Mouse (Mus musculus): ENCODE data around the gene Hmcn2. TPM values are rescaled to one million over a fixed set of nuclear protein-coding genes. Genes with fewer than 3 reads are reported as not detected.

Gene Hmcn2
- polyA plus RNA-seq, 1 experiment = 0.40 TPM

DNA sequence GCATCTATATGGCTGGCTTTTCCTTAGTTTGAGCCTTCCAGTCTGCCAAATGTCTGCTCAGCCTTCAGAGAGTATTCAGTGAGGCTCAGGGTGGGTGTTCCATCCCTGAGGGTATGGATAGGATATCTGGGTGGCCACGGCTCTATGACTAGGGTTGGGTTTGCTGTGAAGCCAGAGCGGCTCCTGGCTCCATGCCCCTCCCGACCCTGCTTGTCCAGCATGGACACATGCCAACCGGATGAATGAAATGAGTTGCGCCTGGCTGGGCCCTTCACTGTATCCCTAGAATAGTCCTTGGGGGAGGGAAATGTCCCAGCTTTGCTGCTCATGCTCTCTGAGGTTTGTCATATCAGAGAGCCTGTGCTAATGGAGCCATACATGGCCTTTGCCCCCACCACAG, 117.3 kb downstream of the Hmcn2 start:
- no peak for TF ChIP-seq FLI1 (IDR thresholded peaks at IDR 0.05; ENCODE audit: low read length)
- TF ChIP-seq GATA1 (IDR thresholded peaks at IDR 0.05; ENCODE audit: borderline replicate concordance, low read length) = no peak
- no peaks in the 10 kb centered on the region for H3K36me3 ChIP-seq (replicated peaks; ENCODE audit: low read length)
- H3K27me3 ChIP-seq (replicated peaks) = peaks cover 92% of the 10 kb centered on the region
- H3K4me3 ChIP-seq (replicated peaks) = no peak overlapping the region
- peaks cover 5% of the 10 kb centered on the region; the same call in 1 of the 2 replicates for H3K4me1 ChIP-seq
- no peaks in the 10 kb centered on the region for H3K9me3 ChIP-seq

DNA sequence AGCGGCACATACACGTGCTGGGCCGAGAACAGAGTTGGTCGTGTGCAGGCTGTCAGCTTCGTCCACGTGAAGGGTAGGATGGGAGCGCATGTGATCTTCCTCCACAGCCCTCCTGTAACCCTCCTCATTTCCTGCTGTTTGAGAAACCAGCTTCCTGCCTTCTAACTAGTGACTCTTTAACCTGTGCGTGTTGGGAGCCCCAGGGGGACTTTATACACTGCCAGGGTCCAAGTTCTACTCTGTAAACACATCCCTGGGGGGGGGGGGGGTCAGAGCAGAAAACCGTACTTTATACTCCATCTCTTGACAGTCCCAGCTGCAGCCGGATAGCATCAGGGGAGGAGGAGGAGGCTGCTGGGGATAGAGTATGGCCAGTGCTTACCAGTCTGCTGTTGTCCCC, 120.5 kb downstream of the Hmcn2 start:
- TF ChIP-seq FLI1 (IDR thresholded peaks at IDR 0.05; ENCODE audit: low read length) (no peak), GATA1 (IDR thresholded peaks at IDR 0.05; ENCODE audit: borderline replicate concordance, low read length) (no peak)

DNA sequence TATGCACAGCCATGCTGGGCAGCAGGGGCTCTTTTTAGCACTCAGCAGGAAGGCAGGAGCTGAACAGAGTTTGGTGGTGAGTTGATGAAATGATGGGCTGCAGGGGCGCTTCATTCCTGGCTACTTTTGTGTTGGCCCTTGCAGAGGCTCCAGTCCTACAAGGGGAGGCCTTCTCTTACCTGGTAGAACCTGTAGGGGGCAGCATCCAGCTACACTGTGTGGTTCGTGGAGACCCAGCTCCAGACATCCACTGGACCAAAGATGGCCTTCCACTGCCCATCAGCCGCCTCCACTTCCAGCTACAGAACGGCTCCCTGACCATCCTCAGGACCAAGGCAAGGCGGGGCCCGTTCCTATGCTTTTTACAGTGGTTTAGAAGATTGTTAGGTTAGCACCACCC, 121.4 kb downstream of the Hmcn2 start:
- TF ChIP-seq FLI1 (IDR thresholded peaks at IDR 0.05; ENCODE audit: low read length) (no peak), GATA1 (IDR thresholded peaks at IDR 0.05; ENCODE audit: borderline replicate concordance, low read length) (no peak)
- Histone ChIP-seq H3K4me1 (peaks cover 5% of the 10 kb centered on the region; the same call in 1 of the 2 replicates), H3K36me3 (replicated peaks; ENCODE audit: low read length) (no peaks in the 10 kb centered on the region)

More for the DNA sequence above, 120.5 kb downstream of the Hmcn2 start:
- Histone ChIP-seq H3K27me3 (replicated peaks) (peaks cover 74% of the 10 kb centered on the region), H3K9me3 (no peaks in the 10 kb centered on the region), H3K4me3 (replicated peaks) (no peak overlapping the region), H3K36me3 (replicated peaks; ENCODE audit: low read length) (no peaks in the 10 kb centered on the region), H3K4me1 (peaks cover 5% of the 10 kb centered on the region; the same call in 1 of the 2 replicates)

DNA sequence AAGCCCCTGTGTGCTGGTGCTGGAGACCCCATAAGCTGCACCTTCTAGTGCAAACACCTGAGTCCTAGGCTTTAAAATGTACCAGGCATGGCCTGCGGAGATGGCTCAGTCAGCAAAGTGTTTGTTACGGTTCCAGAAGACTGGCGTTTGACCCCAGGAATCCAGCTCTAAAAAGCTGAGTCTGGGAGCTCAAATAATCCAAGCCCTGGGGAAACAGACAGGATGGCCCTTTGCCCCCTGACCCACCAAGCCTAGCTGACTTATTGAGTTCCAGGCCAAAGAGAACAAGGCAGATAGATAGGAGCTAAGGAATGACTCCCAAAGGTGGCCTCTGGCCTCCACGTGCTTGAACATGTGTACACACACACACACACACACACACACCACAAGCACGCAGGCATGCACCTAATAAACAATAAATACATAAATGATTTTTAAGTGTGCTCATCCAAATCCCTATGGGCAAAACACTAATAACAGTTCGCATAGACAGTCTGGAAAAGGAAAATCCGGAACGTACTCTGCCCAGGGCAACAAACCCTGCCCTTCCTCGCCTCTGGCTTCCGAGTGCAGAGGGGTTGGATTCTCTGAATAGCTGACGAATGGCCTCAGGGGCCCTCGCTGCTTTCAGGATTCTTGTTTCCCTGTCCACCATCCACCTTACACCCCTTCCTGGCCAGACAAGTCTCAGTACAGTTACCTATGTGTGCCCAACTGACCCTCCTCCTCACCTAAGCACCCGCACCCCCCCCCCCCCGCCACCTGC, 123.4 kb downstream of the Hmcn2 start:
- Histone ChIP-seq H3K4me3 (replicated peaks) (no peak overlapping the region), H3K27me3 (replicated peaks) (peaks cover 49% of the 10 kb centered on the region), H3K9me3 (no peaks in the 10 kb centered on the region), H3K36me3 (replicated peaks; ENCODE audit: low read length) (no peaks in the 10 kb centered on the region), H3K4me1 (peaks cover 14% of the 10 kb centered on the region)
- no peak for TF ChIP-seq FLI1 (IDR thresholded peaks at IDR 0.05; ENCODE audit: low read length)
- TF ChIP-seq GATA1 (IDR thresholded peaks at IDR 0.05; ENCODE audit: borderline replicate concordance, low read length) = no peak

More for the DNA sequence above, 121.4 kb downstream of the Hmcn2 start:
- Histone ChIP-seq H3K4me3 (replicated peaks) (no peak overlapping the region), H3K9me3 (no peaks in the 10 kb centered on the region), H3K27me3 (replicated peaks) (peaks cover 67% of the 10 kb centered on the region)

DNA sequence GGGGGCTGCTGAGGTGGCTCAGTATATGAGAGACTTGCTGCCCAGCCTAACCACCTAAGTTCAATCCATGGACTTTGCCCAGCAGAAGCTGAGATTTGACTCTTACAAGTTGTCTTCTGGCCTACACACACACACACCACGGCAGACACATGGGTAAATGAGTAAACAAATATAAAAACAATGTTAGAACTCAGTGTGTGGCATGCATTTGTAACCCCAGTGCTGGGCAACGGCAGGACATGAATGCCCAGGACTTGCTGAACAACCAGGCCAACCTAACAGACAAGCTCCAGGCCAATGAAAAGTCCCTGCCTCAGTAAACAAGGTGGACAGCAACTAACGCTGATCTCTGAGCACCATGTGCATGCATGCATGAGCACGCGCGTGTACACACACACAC, 125.4 kb downstream of the Hmcn2 start:
- Histone ChIP-seq H3K4me1 (peaks cover 23% of the 10 kb centered on the region), H3K27me3 (replicated peaks) (peaks cover 36% of the 10 kb centered on the region), H3K4me3 (replicated peaks) (no peak overlapping the region), H3K36me3 (replicated peaks; ENCODE audit: low read length) (no peaks in the 10 kb centered on the region), H3K9me3 (no peaks in the 10 kb centered on the region)
- TF ChIP-seq FLI1 (IDR thresholded peaks at IDR 0.05; ENCODE audit: low read length) = no peak
- TF ChIP-seq GATA1 (IDR thresholded peaks at IDR 0.05; ENCODE audit: borderline replicate concordance, low read length) = no peak

DNA sequence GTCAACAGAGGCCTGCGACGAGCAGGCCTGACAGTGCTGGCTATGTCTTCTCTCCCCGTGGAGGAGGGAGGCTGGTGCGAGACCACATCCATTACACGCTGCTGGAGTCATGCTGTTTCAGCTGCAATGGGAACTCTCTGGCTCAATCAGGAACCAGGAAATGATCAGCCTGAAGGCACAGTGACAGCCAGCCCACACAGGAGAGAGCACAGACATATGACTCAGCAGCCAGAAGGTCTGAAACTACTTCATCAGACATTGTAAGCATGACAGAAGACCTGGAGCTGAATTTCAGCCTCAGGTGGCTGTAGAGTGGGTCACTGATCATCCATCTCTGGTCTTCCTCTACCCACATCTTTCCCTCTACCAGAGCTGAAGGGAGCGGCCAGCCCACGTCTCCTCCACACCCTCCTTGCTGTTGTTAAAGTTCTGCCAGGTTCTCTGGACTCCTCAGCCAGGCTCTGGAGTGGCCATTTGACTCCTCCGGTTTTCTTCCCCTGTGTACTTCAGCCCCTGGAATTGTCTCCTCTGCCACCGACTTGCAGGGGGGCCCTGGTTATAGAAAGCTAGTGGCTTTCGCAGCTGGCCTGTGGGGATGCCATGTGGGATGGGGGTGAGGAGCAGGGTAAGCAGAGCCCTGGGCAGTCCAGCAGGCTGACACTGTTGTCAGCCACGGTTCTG, 128.4 kb downstream of the Hmcn2 start:
- TF ChIP-seq FLI1 (IDR thresholded peaks at IDR 0.05; ENCODE audit: low read length) (no peak), GATA1 (IDR thresholded peaks at IDR 0.05; ENCODE audit: borderline replicate concordance, low read length) (no peak)
- Histone ChIP-seq H3K4me3 (replicated peaks) (peak overlapping the region; percentile 71), H3K27me3 (replicated peaks) (peaks cover 28% of the 10 kb centered on the region), H3K9me3 (no peaks in the 10 kb centered on the region), H3K36me3 (replicated peaks; ENCODE audit: low read length) (no peaks in the 10 kb centered on the region), H3K4me1 (peaks cover 22% of the 10 kb centered on the region)

DNA sequence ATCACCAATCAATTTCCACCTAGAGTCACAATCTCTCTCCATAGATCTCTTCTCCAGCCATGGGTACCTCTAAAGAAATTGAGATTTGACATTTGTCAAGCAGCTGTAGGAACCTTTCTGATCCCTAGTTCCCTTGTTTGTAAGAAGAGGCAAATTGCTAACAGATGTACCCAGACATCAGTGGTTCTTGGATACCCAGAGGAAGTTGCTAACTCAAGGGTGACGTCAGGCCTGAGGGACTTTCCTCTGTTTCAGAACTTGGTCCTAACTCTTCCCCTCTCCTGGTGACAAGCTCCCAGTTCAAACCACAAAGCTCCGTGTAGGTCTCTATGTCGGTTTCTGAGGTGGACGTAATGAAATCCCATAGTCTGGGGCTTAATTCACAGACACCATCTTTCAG, 131.8 kb downstream of the Hmcn2 start:
- no peaks in the 10 kb centered on the region for H3K9me3 ChIP-seq
- H3K36me3 ChIP-seq (replicated peaks; ENCODE audit: low read length) = no peaks in the 10 kb centered on the region
- H3K27me3 ChIP-seq (replicated peaks) = peaks cover 40% of the 10 kb centered on the region
- peaks cover 30% of the 10 kb centered on the region for H3K4me1 ChIP-seq
- TF ChIP-seq FLI1 (IDR thresholded peaks at IDR 0.05; ENCODE audit: low read length) (no peak), GATA1 (IDR thresholded peaks at IDR 0.05; ENCODE audit: borderline replicate concordance, low read length) (no peak)
- H3K4me3 ChIP-seq (replicated peaks) = no peak overlapping the region

DNA sequence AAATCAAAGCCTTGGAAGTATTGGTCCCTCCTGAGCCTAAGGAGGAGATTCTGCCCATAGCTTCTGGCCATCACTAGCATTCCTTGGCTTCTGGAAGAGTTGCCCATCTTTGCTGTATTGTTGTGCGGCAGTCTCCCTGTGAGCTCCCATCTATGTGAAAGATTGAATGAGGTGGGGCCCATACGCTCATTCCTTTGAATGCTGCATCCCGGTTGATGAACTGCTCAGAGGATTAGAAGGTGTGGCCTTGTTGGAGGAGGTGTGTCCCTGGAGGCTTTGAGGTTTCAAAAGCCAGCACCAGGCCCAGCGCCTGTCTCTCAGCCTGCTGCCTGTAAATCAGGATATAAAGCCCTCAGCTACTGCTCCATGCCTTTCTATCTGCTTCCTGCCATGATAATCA, 132.2 kb downstream of the Hmcn2 start:
- no peak for TF ChIP-seq GATA1 (IDR thresholded peaks at IDR 0.05; ENCODE audit: borderline replicate concordance, low read length)
- no peak for TF ChIP-seq FLI1 (IDR thresholded peaks at IDR 0.05; ENCODE audit: low read length)
- Histone ChIP-seq H3K36me3 (replicated peaks; ENCODE audit: low read length) (no peaks in the 10 kb centered on the region), H3K9me3 (no peaks in the 10 kb centered on the region), H3K27me3 (replicated peaks) (peaks cover 41% of the 10 kb centered on the region), H3K4me1 (peaks cover 32% of the 10 kb centered on the region), H3K4me3 (replicated peaks) (no peak overlapping the region)

DNA sequence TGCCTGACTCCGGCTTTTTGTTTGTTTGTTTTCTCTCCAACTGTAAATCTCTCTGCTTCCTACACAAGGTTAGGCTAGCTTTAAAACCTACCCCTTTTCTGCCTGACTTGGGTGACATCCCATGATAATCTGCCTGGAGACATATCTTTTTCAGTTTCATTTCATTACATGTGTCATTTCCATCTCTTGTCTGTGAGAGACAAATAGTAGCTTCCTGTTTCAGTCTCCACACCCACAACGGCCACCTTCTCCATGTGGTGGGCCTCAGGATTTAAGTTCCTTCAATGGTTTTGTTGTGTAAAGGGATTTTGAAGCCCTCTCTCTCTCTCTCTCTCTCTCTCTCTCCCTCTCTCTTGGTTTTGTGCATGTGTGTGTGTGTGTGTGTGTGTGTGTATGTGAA, 133.3 kb downstream of the Hmcn2 start:
- Histone ChIP-seq H3K36me3 (replicated peaks; ENCODE audit: low read length) (no peaks in the 10 kb centered on the region), H3K4me1 (peaks cover 26% of the 10 kb centered on the region), H3K9me3 (no peaks in the 10 kb centered on the region), H3K4me3 (replicated peaks) (no peak overlapping the region), H3K27me3 (replicated peaks) (peaks cover 46% of the 10 kb centered on the region)
- TF ChIP-seq FLI1 (IDR thresholded peaks at IDR 0.05; ENCODE audit: low read length) (no peak), GATA1 (IDR thresholded peaks at IDR 0.05; ENCODE audit: borderline replicate concordance, low read length) (no peak)
